Mouse (Mus musculus): ENCODE data around the gene Hpcal1. TPM values are rescaled to one million over a fixed set of nuclear protein-coding genes. Genes with fewer than 3 reads are reported as not detected.
A peak's percentile ranks its signal among the peaks of the same experiment; 100 is the strongest.

The Hpcal1 gene
- polyA plus RNA-seq, 1 experiment from 2014 or later: 62.0 TPM

GRCm38 (mm10) chr12:17747191-17748154, 56.8 kb downstream of the Hpcal1 start:
- Histone ChIP-seq H3K4me1 (ENCODE audit: insufficient read depth, low read length) (peaks cover 51% of the 10 kb centered on the region), H3K4me2 (replicated peaks; ENCODE audit: low read depth, low read length) (no peak overlapping the region), H3K27ac (ENCODE audit: low read length) (peak overlapping the region; percentile 45; the same call in 1 of the 2 replicates), H3K9ac (replicated peaks; ENCODE audit: low read length) (no peak overlapping the region), H3K27me3 (ENCODE audit: insufficient read depth, low read length) (no peaks in the 10 kb centered on the region), H3K36me3 (ENCODE audit: insufficient read depth, low read length) (no peaks in the 10 kb centered on the region), H3K4me3 (ENCODE audit: low read length) (no peak overlapping the region), H3K9me3 (ENCODE audit: low read length) (no peaks in the 10 kb centered on the region)
- peak; percentile 36 for ATAC-seq (ENCODE audit: low FRiP score, low TSS enrichment)
- WGBS: 31% methylated on average over 10 of the region's 10 CpGs

GRCm38 (mm10) chr12:17748155-17748529, 57.5 kb downstream of the Hpcal1 start:
- no peaks in the 10 kb centered on the region for H3K36me3 ChIP-seq (ENCODE audit: insufficient read depth, low read length)
- no peak overlapping the region for H3K9ac ChIP-seq (replicated peaks; ENCODE audit: low read length)
- H3K4me1 ChIP-seq (ENCODE audit: insufficient read depth, low read length): peaks cover 46% of the 10 kb centered on the region
- H3K27me3 ChIP-seq (ENCODE audit: insufficient read depth, low read length): no peaks in the 10 kb centered on the region
- ATAC-seq (ENCODE audit: low FRiP score, low TSS enrichment): no peak
- H3K4me2 ChIP-seq (replicated peaks; ENCODE audit: low read depth, low read length): no peak overlapping the region
- H3K9me3 ChIP-seq (ENCODE audit: low read length): no peaks in the 10 kb centered on the region
- no peak overlapping the region for H3K27ac ChIP-seq (ENCODE audit: low read length)
- no peak overlapping the region for H3K4me3 ChIP-seq (ENCODE audit: low read length)
- 42% methylated on average over 4 of the region's 4 CpGs for WGBS

GRCm38 (mm10) chr12:17749784-17750183, 59.1 kb downstream of the Hpcal1 start:
- no peak for ATAC-seq (ENCODE audit: low FRiP score, low TSS enrichment)
- 0 out of 2 replicates have a peak overlapping the region, but pooled peaks have one; percentile 35 for H3K27ac ChIP-seq (ENCODE audit: low read length)
- H3K4me2 ChIP-seq (replicated peaks; ENCODE audit: low read depth, low read length): no peak overlapping the region
- H3K9ac ChIP-seq (replicated peaks; ENCODE audit: low read length): no peak overlapping the region
- no peaks in the 10 kb centered on the region for H3K36me3 ChIP-seq (ENCODE audit: insufficient read depth, low read length)
- no peaks in the 10 kb centered on the region for H3K27me3 ChIP-seq (ENCODE audit: insufficient read depth, low read length)
- H3K9me3 ChIP-seq (ENCODE audit: low read length): no peaks in the 10 kb centered on the region
- 52% methylated on average over 3 of the region's 3 CpGs for WGBS
- H3K4me1 ChIP-seq (ENCODE audit: insufficient read depth, low read length): peaks cover 44% of the 10 kb centered on the region
- H3K4me3 ChIP-seq (ENCODE audit: low read length): no peak overlapping the region

GRCm38 (mm10) chr12:17750500-17750899, 59.8 kb downstream of the Hpcal1 start:
- Histone ChIP-seq H3K36me3 (ENCODE audit: insufficient read depth, low read length) (no peaks in the 10 kb centered on the region), H3K4me2 (replicated peaks; ENCODE audit: low read depth, low read length) (no peak overlapping the region), H3K27me3 (ENCODE audit: insufficient read depth, low read length) (no peaks in the 10 kb centered on the region), H3K4me3 (ENCODE audit: low read length) (no peak overlapping the region), H3K9ac (replicated peaks; ENCODE audit: low read length) (no peak overlapping the region), H3K4me1 (ENCODE audit: insufficient read depth, low read length) (peaks cover 44% of the 10 kb centered on the region), H3K9me3 (ENCODE audit: low read length) (no peaks in the 10 kb centered on the region), H3K27ac (ENCODE audit: low read length) (peak overlapping the region; percentile 35; the same call in 1 of the 2 replicates)
- 60% methylated on average over 4 of the region's 4 CpGs for WGBS
- no peak for ATAC-seq (ENCODE audit: low FRiP score, low TSS enrichment)

- H3K9me3 ChIP-seq (ENCODE audit: low read length): no peaks in the 10 kb centered on the region
- 47% methylated on average over 5 of the region's 5 CpGs for WGBS
- ATAC-seq (ENCODE audit: low FRiP score, low TSS enrichment): no peak
- no peaks in the 10 kb centered on the region for H3K36me3 ChIP-seq (ENCODE audit: insufficient read depth, low read length)
- no peak overlapping the region for H3K4me2 ChIP-seq (replicated peaks; ENCODE audit: low read depth, low read length)
- no peak overlapping the region for H3K27ac ChIP-seq (ENCODE audit: low read length)
- H3K4me3 ChIP-seq (ENCODE audit: low read length): no peak overlapping the region
- H3K4me1 ChIP-seq (ENCODE audit: insufficient read depth, low read length): peaks cover 24% of the 10 kb centered on the region
- no peaks in the 10 kb centered on the region for H3K27me3 ChIP-seq (ENCODE audit: insufficient read depth, low read length)
- no peak overlapping the region for H3K9ac ChIP-seq (replicated peaks; ENCODE audit: low read length)
Observed at GRCm38 (mm10) chr12:17752828-17753227, 62.2 kb downstream of the Hpcal1 start.

GRCm38 (mm10) chr12:17754771-17755170, 64.1 kb downstream of the Hpcal1 start:
- no peaks in the 10 kb centered on the region for H3K36me3 ChIP-seq (ENCODE audit: insufficient read depth, low read length)
- peaks cover 14% of the 10 kb centered on the region for H3K4me1 ChIP-seq (ENCODE audit: insufficient read depth, low read length)
- no peak overlapping the region for H3K4me2 ChIP-seq (replicated peaks; ENCODE audit: low read depth, low read length)
- ATAC-seq (ENCODE audit: low FRiP score, low TSS enrichment): no peak
- H3K27me3 ChIP-seq (ENCODE audit: insufficient read depth, low read length): no peaks in the 10 kb centered on the region
- H3K9ac ChIP-seq (replicated peaks; ENCODE audit: low read length): no peak overlapping the region
- no peak overlapping the region for H3K27ac ChIP-seq (ENCODE audit: low read length)
- no peak overlapping the region for H3K4me3 ChIP-seq (ENCODE audit: low read length)
- no peaks in the 10 kb centered on the region for H3K9me3 ChIP-seq (ENCODE audit: low read length)
- 78% methylated on average over 1 of the region's 1 CpGs for WGBS

GRCm38 (mm10) chr12:17756891-17757290, 66.2 kb downstream of the Hpcal1 start:
- ATAC-seq (ENCODE audit: low FRiP score, low TSS enrichment): no peak
- 52% methylated on average over 4 of the region's 4 CpGs for WGBS

GRCm38 (mm10) chr12:17762286-17762933, 71.8 kb downstream of the Hpcal1 start:
- Histone ChIP-seq H3K9ac (replicated peaks; ENCODE audit: low read length) (no peak overlapping the region), H3K36me3 (ENCODE audit: insufficient read depth, low read length) (no peaks in the 10 kb centered on the region), H3K4me1 (ENCODE audit: insufficient read depth, low read length) (peaks cover 12% of the 10 kb centered on the region), H3K4me3 (ENCODE audit: low read length) (no peak overlapping the region), H3K9me3 (ENCODE audit: low read length) (no peaks in the 10 kb centered on the region), H3K27ac (ENCODE audit: low read length) (peak overlapping the region; percentile 35; the same call in 1 of the 2 replicates), H3K27me3 (ENCODE audit: insufficient read depth, low read length) (no peaks in the 10 kb centered on the region), H3K4me2 (replicated peaks; ENCODE audit: low read depth, low read length) (no peak overlapping the region)
- ATAC-seq (ENCODE audit: low FRiP score, low TSS enrichment): no peak
- WGBS: 72% methylated on average over 6 of the region's 6 CpGs

More at GRCm38 (mm10) chr12:17756891-17757290, 66.2 kb downstream of the Hpcal1 start:
- Histone ChIP-seq H3K27ac (ENCODE audit: low read length) (no peak overlapping the region), H3K27me3 (ENCODE audit: insufficient read depth, low read length) (no peaks in the 10 kb centered on the region), H3K9ac (replicated peaks; ENCODE audit: low read length) (no peak overlapping the region), H3K4me1 (ENCODE audit: insufficient read depth, low read length) (no peaks in the 10 kb centered on the region), H3K9me3 (ENCODE audit: low read length) (no peaks in the 10 kb centered on the region), H3K36me3 (ENCODE audit: insufficient read depth, low read length) (no peaks in the 10 kb centered on the region), H3K4me3 (ENCODE audit: low read length) (no peak overlapping the region), H3K4me2 (replicated peaks; ENCODE audit: low read depth, low read length) (no peak overlapping the region)

GRCm38 (mm10) chr12:17763054-17763453, 72.4 kb downstream of the Hpcal1 start:
- H3K4me2 ChIP-seq (replicated peaks; ENCODE audit: low read depth, low read length): no peak overlapping the region
- peak; percentile 64; the same call in 1 of the 2 replicates for ATAC-seq (ENCODE audit: low FRiP score, low TSS enrichment)

More at GRCm38 (mm10) chr12:17763054-17763453, 72.4 kb downstream of the Hpcal1 start:
- H3K36me3 ChIP-seq (ENCODE audit: insufficient read depth, low read length): no peaks in the 10 kb centered on the region
- H3K4me1 ChIP-seq (ENCODE audit: insufficient read depth, low read length): peaks cover 12% of the 10 kb centered on the region
- H3K27me3 ChIP-seq (ENCODE audit: insufficient read depth, low read length): no peaks in the 10 kb centered on the region
- 0 out of 2 replicates have a peak overlapping the region, but pooled peaks have one; percentile 6 for H3K27ac ChIP-seq (ENCODE audit: low read length)
- H3K9me3 ChIP-seq (ENCODE audit: low read length): no peaks in the 10 kb centered on the region
- H3K9ac ChIP-seq (replicated peaks; ENCODE audit: low read length): no peak overlapping the region
- no peak overlapping the region for H3K4me3 ChIP-seq (ENCODE audit: low read length)
